Mouse (Mus musculus) cortical plate, adult 2 months (tissue): ENCODE data around the gene Cdipt.

Experiments
- CTCF ChIP-seq: fragments of 200-500 bp; IDR thresholded peaks from 2 replicates; pipeline ENCODE4 v1.5.1; 2011; ENCODE audit warnings: mild to moderate bottlenecking, control low read depth, low read length; ENCODE audit not compliant: insufficient read depth; ENCODE audit errors: extremely low read depth
- POLR2A ChIP-seq: fragments of 200-500 bp; IDR thresholded peaks from 2 replicates; pipeline ENCODE4 v1.6.1; 2011; ENCODE audit warnings: mild to moderate bottlenecking, low read length, control low read depth; ENCODE audit not compliant: insufficient read depth; ENCODE audit errors: extremely low read depth

DNA sequence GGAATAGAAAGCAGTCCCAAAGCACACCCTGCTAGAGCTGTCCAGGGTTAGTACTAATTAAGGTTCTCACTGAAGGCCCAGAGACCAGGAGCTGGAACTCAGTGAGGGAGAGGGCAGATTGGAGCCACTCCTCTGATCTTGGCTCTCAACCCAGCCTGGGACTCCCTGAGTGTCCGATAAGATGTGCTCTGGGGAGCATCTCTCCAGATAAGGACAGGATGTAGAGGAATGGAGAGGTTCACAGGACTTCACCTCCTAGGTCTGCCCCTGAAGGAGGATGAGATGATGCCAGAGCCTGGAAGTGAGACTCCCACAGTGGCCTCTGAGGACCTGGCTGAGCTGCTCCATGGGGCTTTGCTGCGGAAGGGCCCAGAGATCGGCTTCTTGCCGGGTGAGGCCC, 24.0 kb upstream of the Cdipt start:
- no peak for TF ChIP-seq CTCF
- TF ChIP-seq POLR2A: 0 out of 2 replicates have a peak, but pooled peaks have one; percentile 15
